Mouse (Mus musculus) olfactory bulb, adult 2 months (tissue): Measurements from ENCODE around the gene D430042O09Rik.

Experiments
- CTCF ChIP-seq: fragments of 200-500 bp; IDR thresholded peaks from 2 replicates; pipeline ENCODE4 v1.5.1; 2012; ENCODE audit warnings: low read depth, mild to moderate bottlenecking, low read length, moderate library complexity; ENCODE audit not compliant: insufficient read depth
- POLR2A ChIP-seq: fragments of 200-500 bp; IDR thresholded peaks from 2 replicates; pipeline ENCODE4 v1.6.1; 2012; ENCODE audit warnings: mild to moderate bottlenecking, low read depth, low read length, moderate library complexity; ENCODE audit not compliant: insufficient read depth

DNA sequence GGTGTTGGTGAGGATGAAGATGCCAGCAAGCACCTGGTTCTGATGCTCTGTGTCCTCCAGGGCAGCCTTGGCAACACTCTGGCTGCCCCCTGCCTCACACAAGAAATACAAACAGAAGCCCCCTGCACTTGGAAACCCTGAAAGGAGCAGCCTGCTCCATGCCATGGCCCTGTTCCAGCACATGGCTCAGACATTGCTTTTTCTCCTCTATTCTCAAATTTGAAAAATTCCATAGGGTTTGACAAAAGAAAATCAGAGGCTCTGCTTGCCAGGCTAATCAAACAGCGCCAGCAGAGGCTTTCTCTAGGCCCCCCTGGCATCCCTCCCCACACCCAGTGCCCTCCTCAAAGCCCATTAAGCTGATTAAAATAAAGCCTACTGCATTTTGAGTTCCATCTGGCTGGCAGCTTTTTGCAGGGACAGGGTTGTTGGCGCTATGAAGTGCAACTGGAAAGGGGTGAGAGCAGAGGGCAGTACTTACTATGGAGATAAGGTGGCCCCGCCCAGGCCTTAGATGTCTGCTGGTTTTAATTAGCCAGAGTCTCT, 121.5 kb downstream of the D430042O09Rik start:
- no peak for TF ChIP-seq CTCF
- no peak for TF ChIP-seq POLR2A
